Mouse (Mus musculus) lung, embryonic 15.5 days (tissue): ENCODE measurements around the gene Kng2. TPM values are rescaled to one million over a fixed set of nuclear protein-coding genes. Genes with fewer than 3 reads are reported as not detected.
"Not testable (repeated sequence)": the region's sequence is repeated elsewhere in the genome, so short reads cannot be mapped to it uniquely, and the experiment has no call there.

Experiments used
- ATAC-seq: fragments of 200-750 bp; cut with Nextera tagmentation; 2 replicates; pipeline ENCODE4 v1.8.0; 2017; ENCODE audit warnings: moderate number of reproducible peaks, borderline replicate concordance; ENCODE audit not compliant: low FRiP score, low TSS enrichment; ENCODE audit errors: extremely low read depth
- H3K27ac ChIP-seq: fragments of 300-500 bp; sonication (generic); 2 replicates; pipeline ENCODE4 v1.5.1; 2015; ENCODE audit warnings: moderate library complexity, mild to moderate bottlenecking, inconsistent platforms
- H3K27me3 ChIP-seq: fragments of 300-500 bp; sonication (generic); 2 replicates; pipeline ENCODE4 v1.6.1; 2015; ENCODE audit warnings: inconsistent platforms
- H3K36me3 ChIP-seq: fragments of 300-500 bp; sonication (generic); 2 replicates; pipeline ENCODE4 v1.6.1; 2015; ENCODE audit warnings: inconsistent platforms
- H3K4me1 ChIP-seq: fragments of 300-500 bp; sonication (generic); 2 replicates; pipeline ENCODE4 v1.6.1; 2015; ENCODE audit warnings: inconsistent platforms
- H3K4me2 ChIP-seq: fragments of 300-500 bp; sonication (generic); 2 replicates; pipeline ENCODE4 v1.6.1; 2015; ENCODE audit warnings: inconsistent platforms, mild to moderate bottlenecking, moderate library complexity
- H3K4me3 ChIP-seq: fragments of 300-500 bp; sonication (generic); 2 replicates; pipeline ENCODE4 v1.5.1; 2015; ENCODE audit warnings: mild to moderate bottlenecking, inconsistent platforms
- H3K9ac ChIP-seq: fragments of 300-500 bp; sonication (generic); 2 replicates; pipeline ENCODE4 v1.6.1; 2015; ENCODE audit warnings: inconsistent platforms
- H3K9me3 ChIP-seq: fragments of 300-500 bp; sonication (generic); 2 replicates; pipeline ENCODE4 v1.6.1; 2016; ENCODE audit warnings: inconsistent platforms
- WGBS: fragments of 180-500 bp; shearing (Covaris S2); methylation state at CpG from one replicate; pipeline ENCODE4 v1.1.7; 2015; 5-methylcytosine and 5-hydroxymethylcytosine counted together
- polyA plus RNA-seq: library from polyadenylated mRNA; unstranded; fragments of >200 nt; fragmentation: Nextera tagmentation; extraction: Ambion mirVana; gene quantifications from 2 replicates; pipeline ENCODE4 v1.2.1, GENCODE M21; 2015

Kng2 gene
- polyA plus RNA-seq: 0.16 and 0.31 TPM in 2 replicates

GRCm38 (mm10) chr16:23028966-23029600, at the start of gene Kng2:
TSS of gene Kng2 (minus strand) at chr16:23029482.
- not testable (repeated sequence) for H3K27ac ChIP-seq, H3K4me3 ChIP-seq, H3K9ac ChIP-seq, H3K36me3 ChIP-seq, H3K4me1 ChIP-seq, H3K9me3 ChIP-seq, H3K4me2 ChIP-seq, ATAC-seq, H3K27me3 ChIP-seq
- WGBS: 75% methylated on average over 3 of the region's 3 CpGs

GRCm38 (mm10) chr16:23077516-23077915, 48.2 kb upstream of the Kng2 start:
- H3K4me2 ChIP-seq, H3K9me3 ChIP-seq, H3K36me3 ChIP-seq, H3K4me3 ChIP-seq, H3K27me3 ChIP-seq, H3K27ac ChIP-seq, H3K9ac ChIP-seq, H3K4me1 ChIP-seq, ATAC-seq: not testable (repeated sequence)
- 83% methylated on average over 6 of the region's 6 CpGs for WGBS

- not testable (repeated sequence) for H3K4me2 ChIP-seq, H3K36me3 ChIP-seq, H3K4me1 ChIP-seq, H3K9ac ChIP-seq, ATAC-seq, H3K27me3 ChIP-seq, H3K9me3 ChIP-seq, H3K4me3 ChIP-seq, H3K27ac ChIP-seq
- WGBS: 78% methylated on average over 5 of the region's 5 CpGs
These were observed 31.6 kb upstream of the Kng2 start for GRCm38 (mm10) chr16:23060781-23061325.

GRCm38 (mm10) chr16:23059630-23060029, 30.3 kb upstream of the Kng2 start:
- H3K4me2 ChIP-seq, H3K36me3 ChIP-seq, H3K27ac ChIP-seq, H3K4me3 ChIP-seq, H3K4me1 ChIP-seq, H3K9me3 ChIP-seq, H3K9ac ChIP-seq, ATAC-seq, H3K27me3 ChIP-seq: not testable (repeated sequence)
- WGBS: 60% methylated on average over 4 of the region's 4 CpGs

GRCm38 (mm10) chr16:23057668-23058447, 28.6 kb upstream of the Kng2 start, which contains the start of gene Kng1:
TSS of gene Kng1 (plus strand) at chr16:23057865.
- 77% methylated on average over 1 of the region's 1 CpGs for WGBS
- not testable (repeated sequence) for ATAC-seq, H3K36me3 ChIP-seq

GRCm38 (mm10) chr16:23046319-23046718, 17.0 kb upstream of the Kng2 start:
- WGBS: 63% methylated on average over 5 of the region's 5 CpGs
- H3K9me3 ChIP-seq: no peaks in the 10 kb centered on the region

More at GRCm38 (mm10) chr16:23057668-23058447, 28.6 kb upstream of the Kng2 start, which contains the start of gene Kng1:
- not testable (repeated sequence) for H3K4me1 ChIP-seq, H3K9ac ChIP-seq, H3K4me3 ChIP-seq, H3K27ac ChIP-seq, H3K4me2 ChIP-seq, H3K9me3 ChIP-seq, H3K27me3 ChIP-seq

GRCm38 (mm10) chr16:23040876-23041275, 11.6 kb upstream of the Kng2 start:
- ATAC-seq: no peak
- Histone ChIP-seq H3K27me3 (no peaks in the 10 kb centered on the region), H3K36me3 (no peaks in the 10 kb centered on the region), H3K27ac (no peak overlapping the region), H3K4me2 (no peak overlapping the region), H3K4me3 (no peak overlapping the region), H3K9me3 (no peaks in the 10 kb centered on the region), H3K4me1 (no peaks in the 10 kb centered on the region), H3K9ac (no peak overlapping the region)
- 23% methylated on average over 4 of the region's 4 CpGs for WGBS

More at GRCm38 (mm10) chr16:23046319-23046718, 17.0 kb upstream of the Kng2 start:
- no peak overlapping the region for H3K9ac ChIP-seq
- H3K4me1 ChIP-seq: no peaks in the 10 kb centered on the region
- no peak overlapping the region for H3K4me3 ChIP-seq
- H3K36me3 ChIP-seq: no peaks in the 10 kb centered on the region
- ATAC-seq: no peak
- no peak overlapping the region for H3K4me2 ChIP-seq
- no peak overlapping the region for H3K27ac ChIP-seq
- no peaks in the 10 kb centered on the region for H3K27me3 ChIP-seq

GRCm38 (mm10) chr16:23039281-23039680, 10.0 kb upstream of the Kng2 start:
- Histone ChIP-seq H3K9ac (no peak overlapping the region), H3K4me3 (no peak overlapping the region), H3K27ac (no peak overlapping the region), H3K36me3 (no peaks in the 10 kb centered on the region), H3K4me1 (no peaks in the 10 kb centered on the region), H3K4me2 (no peak overlapping the region), H3K27me3 (no peaks in the 10 kb centered on the region), H3K9me3 (no peaks in the 10 kb centered on the region)
- WGBS: 86% methylated on average over 4 of the region's 4 CpGs
- no peak for ATAC-seq

GRCm38 (mm10) chr16:23037744-23038143, 8.5 kb upstream of the Kng2 start:
- no peak overlapping the region for H3K4me3 ChIP-seq
- H3K9ac ChIP-seq: no peak overlapping the region
- no peaks in the 10 kb centered on the region for H3K4me1 ChIP-seq
- H3K4me2 ChIP-seq: no peak overlapping the region
- H3K27me3 ChIP-seq: no peaks in the 10 kb centered on the region
- no peaks in the 10 kb centered on the region for H3K9me3 ChIP-seq
- H3K27ac ChIP-seq: no peak overlapping the region
- WGBS: 56% methylated on average over 7 of the region's 7 CpGs
- ATAC-seq: no peak
- no peaks in the 10 kb centered on the region for H3K36me3 ChIP-seq

- Histone ChIP-seq H3K4me3 (no peak overlapping the region), H3K27ac (no peak overlapping the region), H3K36me3 (no peaks in the 10 kb centered on the region), H3K4me2 (no peak overlapping the region), H3K27me3 (no peaks in the 10 kb centered on the region), H3K9ac (no peak overlapping the region), H3K4me1 (no peaks in the 10 kb centered on the region), H3K9me3 (no peaks in the 10 kb centered on the region)
- 89% methylated on average over 4 of the region's 4 CpGs for WGBS
- no peak for ATAC-seq
These were observed 4.4 kb upstream of the Kng2 start for GRCm38 (mm10) chr16:23033673-23034072.

- Histone ChIP-seq H3K27me3 (no peaks in the 10 kb centered on the region), H3K36me3 (no peaks in the 10 kb centered on the region), H3K9me3 (no peaks in the 10 kb centered on the region), H3K9ac (no peak overlapping the region), H3K27ac (no peak overlapping the region), H3K4me2 (no peak overlapping the region), H3K4me3 (no peak overlapping the region), H3K4me1 (no peaks in the 10 kb centered on the region)
- ATAC-seq: no peak
- whole genome bisulfite sequencing: 81% methylated on average over 5 of the region's 5 CpGs
These were observed 1.6 kb upstream of the Kng2 start for GRCm38 (mm10) chr16:23030673-23031435.
